Mouse (Mus musculus) lung, postnatal 0 days (tissue): Measurements from ENCODE around the gene Rps6kl1.

ENCODE experiments used
- CTCF ChIP-seq: IDR thresholded peaks from 2 replicates; pipeline ENCODE4 v1.5.1; 2016; ENCODE audit warnings: antibody characterized with exemption, mild to moderate bottlenecking
- EP300 ChIP-seq: IDR thresholded peaks from 2 replicates; pipeline ENCODE4 v1.6.1; 2016; ENCODE audit warnings: antibody characterized with exemption, mild to moderate bottlenecking, control low read depth

- TF ChIP-seq CTCF (no peak), EP300 (no peak)
Measured at GRCm38 (mm10) chr12:85145630-85146029, 5.4 kb downstream of the Rps6kl1 start.
